Mouse (Mus musculus): ENCODE data around the gene Ralgapa2. TPM values are rescaled to one million over a fixed set of nuclear protein-coding genes. Genes with fewer than 3 reads are reported as not detected.

The Ralgapa2 gene
- total and polyA plus RNA-seq, 3 experiments: 5.6 to 10.3 (median 8.9) TPM

DNA sequence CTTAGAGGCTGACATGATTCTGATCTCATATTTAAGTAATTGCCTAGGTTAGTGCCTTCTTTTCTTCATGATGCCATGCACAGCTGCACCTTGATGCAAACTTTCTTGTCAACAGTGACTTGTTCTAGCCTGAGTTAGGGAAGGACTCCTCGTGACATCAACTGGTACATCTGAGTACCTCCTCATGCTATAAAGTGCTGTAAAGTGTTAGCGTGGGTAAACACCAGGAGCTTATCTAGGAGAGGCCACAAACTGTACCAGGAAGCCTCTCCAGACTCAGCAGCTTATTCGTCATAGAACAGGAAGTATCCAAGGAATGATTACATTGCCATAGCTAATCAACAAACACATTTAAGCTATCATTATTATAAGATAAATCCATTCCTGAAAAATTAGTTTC, 23.9 kb downstream of the Ralgapa2 start:
- H3K4me2 ChIP-seq (ENCODE audit: insufficient read depth, low read depth, poor library complexity, severe bottlenecking): no peak overlapping the region
- H3K27me3 ChIP-seq (replicated peaks): no peaks in the 10 kb centered on the region
- no peak for DNase-seq (ENCODE audit: extremely low read depth)
- no peak overlapping the region for H3K27ac ChIP-seq (ENCODE audit: insufficient read depth, low read depth)
- TF ChIP-seq IRF4 (IDR thresholded peaks at IDR 0.05; ENCODE audit: low read depth, low read length) (no peak), E2F4 (IDR thresholded peaks at IDR 0.05; ENCODE audit: insufficient replicate concordance, low read depth, low read length) (no peak)
- peaks cover 0 to 20% of the 10 kb centered on the region in 2 experiments for H3K36me3 ChIP-seq (replicated peaks in 1 of 2; ENCODE audit: control insufficient read depth in 1 of 2, insufficient read depth in 1 of 2, low read length in 1 of 2)
- dilution Hi-C loops (cut with MboI; ENCODE audit: extremely low pct_ligation_motif_present, extremely low pct_unique_long_range_greater_than_20kb, low sequenced_read_pairs): no loop called here
- H3K79me2 ChIP-seq (replicated peaks; ENCODE audit: control insufficient read depth, extremely low read depth, insufficient read depth, poor library complexity, severe bottlenecking): no peaks in the 10 kb centered on the region
- no peak overlapping the region for H3K9ac ChIP-seq (ENCODE audit: insufficient read depth, low read depth)
- H3K9me3 ChIP-seq (replicated peaks; ENCODE audit: low read length): no peaks in the 10 kb centered on the region
- H3K4me1 ChIP-seq (ENCODE audit: control insufficient read depth in 1 of 2, insufficient read depth in 2 of 2): no peaks in the 10 kb centered on the region
- H3K4me3 ChIP-seq (replicated peaks in 1 of 3; ENCODE audit: low read depth in 2 of 3, low read length in 2 of 3, poor library complexity in 1 of 3): no peak overlapping the region
- in situ Hi-C loops (cut with MboI; ENCODE audit: low pct_ligation_motif_present, low pct_unique_long_range_greater_than_20kb, low sequenced_read_pairs): no loop called here

DNA sequence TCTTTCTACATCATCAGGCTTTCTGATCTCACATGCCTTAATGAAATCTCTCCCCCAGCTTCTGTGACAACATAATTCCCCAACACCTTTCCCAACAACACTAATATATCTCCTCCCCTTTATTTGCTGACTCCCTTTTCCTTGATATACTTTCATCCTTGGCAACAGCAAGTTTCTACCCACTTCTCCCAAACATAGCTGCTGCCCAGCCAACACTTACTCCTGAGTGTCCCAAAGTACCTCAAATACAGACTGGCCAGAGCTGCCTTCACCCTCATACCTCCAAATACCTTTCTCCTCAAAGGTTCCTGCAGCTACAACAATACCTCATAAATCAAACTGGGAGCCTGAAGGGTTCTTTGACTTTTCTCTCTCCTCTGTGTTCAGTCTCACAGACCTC, 29.3 kb downstream of the Ralgapa2 start:
- H3K27ac ChIP-seq (ENCODE audit: insufficient read depth, low read depth): no peak overlapping the region

DNA sequence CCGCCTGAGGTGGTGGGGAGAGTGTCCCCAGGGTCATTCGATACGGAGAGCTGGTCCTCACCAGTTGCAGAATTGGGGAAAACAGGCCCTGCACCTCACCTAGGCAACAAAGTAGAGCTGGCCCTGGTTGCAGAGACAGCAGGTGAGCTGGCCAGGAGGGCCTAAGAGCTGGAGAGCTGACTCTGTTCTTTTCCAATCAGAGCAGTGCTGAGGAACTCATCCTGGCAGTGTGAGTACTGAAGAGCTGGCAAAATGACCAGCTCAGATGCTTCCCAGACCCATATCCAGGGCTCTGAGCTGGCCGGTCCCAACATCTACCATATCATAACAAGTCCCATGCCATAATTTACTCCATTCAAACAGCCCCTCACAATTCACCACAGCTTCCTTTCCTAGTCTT, 34.7 kb downstream of the Ralgapa2 start:
- no peak for DNase-seq (ENCODE audit: extremely low read depth)
- Histone ChIP-seq H3K9ac (ENCODE audit: insufficient read depth, low read depth) (no peak overlapping the region), H3K79me2 (replicated peaks; ENCODE audit: control insufficient read depth, extremely low read depth, insufficient read depth, poor library complexity, severe bottlenecking) (no peaks in the 10 kb centered on the region), H3K4me1 (ENCODE audit: control insufficient read depth in 1 of 2, insufficient read depth in 2 of 2) (no peaks in the 10 kb centered on the region), H3K27me3 (replicated peaks) (no peaks in the 10 kb centered on the region), H3K27ac (ENCODE audit: insufficient read depth, low read depth) (no peak overlapping the region), H3K9me3 (replicated peaks; ENCODE audit: low read length) (no peaks in the 10 kb centered on the region), H3K4me3 (replicated peaks in 1 of 3; ENCODE audit: low read depth in 2 of 3, low read length in 2 of 3, poor library complexity in 1 of 3) (no peak overlapping the region), H3K4me2 (ENCODE audit: insufficient read depth, low read depth, poor library complexity, severe bottlenecking) (no peak overlapping the region), H3K36me3 (replicated peaks in 1 of 2; ENCODE audit: control insufficient read depth in 1 of 2, insufficient read depth in 1 of 2, low read length in 1 of 2) (peaks cover 0 to 18% of the 10 kb centered on the region in 2 experiments)
- TF ChIP-seq ZNF384 (IDR thresholded peaks at IDR 0.05; ENCODE audit: low read depth, low read length): no peak
- TF ChIP-seq JUND (conservative IDR thresholded peaks at IDR 0.05; ENCODE audit: low read depth, low read length): no peak
- no peak for TF ChIP-seq UBTF (IDR thresholded peaks at IDR 0.05; ENCODE audit: low read depth, low read length)
- TF ChIP-seq TBP (conservative IDR thresholded peaks at IDR 0.05; ENCODE audit: low read depth, low read length): no peak
- TF ChIP-seq CHD1 (IDR thresholded peaks at IDR 0.05; ENCODE audit: low read depth, low read length): no peak
- in situ Hi-C loops (cut with MboI; ENCODE audit: low pct_ligation_motif_present, low pct_unique_long_range_greater_than_20kb, low sequenced_read_pairs): no loop called here
- dilution Hi-C loops (cut with MboI; ENCODE audit: extremely low pct_ligation_motif_present, extremely low pct_unique_long_range_greater_than_20kb, low sequenced_read_pairs): no loop called here

More for the DNA sequence above, 29.3 kb downstream of the Ralgapa2 start:
- in situ Hi-C loops (cut with MboI; ENCODE audit: low pct_ligation_motif_present, low pct_unique_long_range_greater_than_20kb, low sequenced_read_pairs): no loop called here
- TF ChIP-seq MYC (IDR thresholded peaks at IDR 0.05; ENCODE audit: low read depth, low read length) (no peak), MAX (IDR thresholded peaks at IDR 0.05; ENCODE audit: low read length) (no peak), GABPA (IDR thresholded peaks at IDR 0.05; ENCODE audit: insufficient replicate concordance, low read depth, low read length) (no peak), NELFE (IDR thresholded peaks at IDR 0.05; ENCODE audit: low read depth, low read length) (no peak), NRF1 (IDR thresholded peaks at IDR 0.05; ENCODE audit: low read depth, low read length) (no peak), EP300 (IDR thresholded peaks at IDR 0.05; ENCODE audit: low read length) (no peak), KAT2A (IDR thresholded peaks at IDR 0.05; ENCODE audit: insufficient replicate concordance, low read length) (no peak), ZC3H11A (IDR thresholded peaks at IDR 0.05; ENCODE audit: low read depth, low read length) (no peak), PAX5 (IDR thresholded peaks at IDR 0.05; ENCODE audit: low read length) (no peak), MAFK (IDR thresholded peaks at IDR 0.05; ENCODE audit: insufficient replicate concordance, low read length) (no peak), SMC3 (IDR thresholded peaks at IDR 0.05; ENCODE audit: low read depth, low read length) (no peak), ZNF384 (IDR thresholded peaks at IDR 0.05; ENCODE audit: low read depth, low read length) (no peak)
- no peaks in the 10 kb centered on the region for H3K4me1 ChIP-seq (ENCODE audit: control insufficient read depth in 1 of 2, insufficient read depth in 2 of 2)
- DNase-seq (ENCODE audit: extremely low read depth): no peak
- H3K4me2 ChIP-seq (ENCODE audit: insufficient read depth, low read depth, poor library complexity, severe bottlenecking): no peak overlapping the region
- H3K79me2 ChIP-seq (replicated peaks; ENCODE audit: control insufficient read depth, extremely low read depth, insufficient read depth, poor library complexity, severe bottlenecking): no peaks in the 10 kb centered on the region
- H3K4me3 ChIP-seq (replicated peaks in 1 of 3; ENCODE audit: low read depth in 2 of 3, low read length in 2 of 3, poor library complexity in 1 of 3): no peak overlapping the region
- H3K36me3 ChIP-seq (replicated peaks in 1 of 2; ENCODE audit: control insufficient read depth in 1 of 2, insufficient read depth in 1 of 2, low read length in 1 of 2): peaks cover 0 to 34% of the 10 kb centered on the region in 2 experiments
- H3K9me3 ChIP-seq (replicated peaks; ENCODE audit: low read length): no peaks in the 10 kb centered on the region
- dilution Hi-C loops (cut with MboI; ENCODE audit: extremely low pct_ligation_motif_present, extremely low pct_unique_long_range_greater_than_20kb, low sequenced_read_pairs): no loop called here
- H3K27me3 ChIP-seq (replicated peaks): no peaks in the 10 kb centered on the region
- no peak overlapping the region for H3K9ac ChIP-seq (ENCODE audit: insufficient read depth, low read depth)
